Mouse (Mus musculus) cerebellum, adult 2 months (tissue): ENCODE data around the gene B230217C12Rik.
A peak's percentile ranks its signal among the peaks of the same experiment; 100 is the strongest.

ENCODE experiments used
- CTCF ChIP-seq: fragments of 200-500 bp; IDR thresholded peaks from 2 replicates; pipeline ENCODE4 v1.5.1; 2011; ENCODE audit warnings: low read depth, mild to moderate bottlenecking, control low read depth, low read length, moderate library complexity, borderline replicate concordance; ENCODE audit not compliant: insufficient read depth
- POLR2A ChIP-seq: fragments of 200-500 bp; IDR thresholded peaks from 2 replicates; pipeline ENCODE4 v1.6.1; 2011; ENCODE audit warnings: low read length, control low read depth, borderline replicate concordance; ENCODE audit not compliant: insufficient read depth

DNA sequence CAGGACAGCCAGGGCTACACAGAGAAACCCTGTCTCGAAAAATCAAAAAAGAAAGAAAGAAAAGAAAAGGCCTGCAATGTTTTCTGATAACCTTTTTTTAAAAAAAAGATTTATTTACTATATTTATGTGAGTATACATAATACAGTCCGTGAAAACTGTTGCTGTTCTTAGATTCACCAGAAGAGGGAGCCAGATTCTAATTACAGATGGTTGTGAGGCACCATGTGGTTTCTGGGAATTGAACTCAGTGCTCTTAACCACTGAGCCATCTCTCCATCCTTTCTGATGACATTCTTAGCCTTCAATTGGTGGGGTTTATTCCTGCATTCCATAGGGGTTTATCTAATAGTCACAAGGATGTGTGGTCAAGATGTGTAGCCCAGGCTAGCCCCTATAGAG is 47.4 kb upstream of the B230217C12Rik start:
- TF ChIP-seq POLR2A (no peak), CTCF (peak; percentile 40; the same call in 1 of the 2 replicates)
